Mouse (Mus musculus): ENCODE data around the gene Vmn1r179. TPM values are rescaled to one million over a fixed set of nuclear protein-coding genes. Genes with fewer than 3 reads are reported as not detected.
"Not testable (repeated sequence)": the region's sequence is repeated elsewhere in the genome, so short reads cannot be mapped to it uniquely, and the experiment has no call there.

Vmn1r179 gene
- total RNA-seq (2021): not detected in 2 replicates
- long read RNA-seq: 0 reads

- no peak for DNase-seq
Measured at GRCm38 (mm10) chr7:23926678-23927077, at the start of gene Vmn1r179. TSS of gene Vmn1r179 (plus strand) at chr7:23926978.

- no peak for DNase-seq
Measured at GRCm38 (mm10) chr7:23891709-23892108, 35.1 kb upstream of the Vmn1r179 start, which contains the start of gene Vmn1r178. TSS of gene Vmn1r178 (plus strand) at chr7:23892009.

GRCm38 (mm10) chr7:23950332-23950731 is 23.6 kb downstream of the Vmn1r179 start, which contains the start of gene Vmn1r180:
TSS of gene Vmn1r180 (plus strand) at chr7:23950632.
- no peak for DNase-seq

- not testable (repeated sequence) for DNase-seq
Measured at GRCm38 (mm10) chr7:23968044-23968443, 41.3 kb downstream of the Vmn1r179 start.

GRCm38 (mm10) chr7:23974315-23974714 is 47.5 kb downstream of the Vmn1r179 start, which contains the start of gene Vmn1r181:
TSS of gene Vmn1r181 (plus strand) at chr7:23974615.
- not testable (repeated sequence) for DNase-seq

Other genes with a start within 250 kb of the Vmn1r179 start
- gene Vmn1r173, start 226.3 kb upstream of the Vmn1r179 start, total RNA-seq (2021): not detected in 2 replicates
- not detected in 2 replicates for gene Vmn1r174, start 174.7 kb upstream of the Vmn1r179 start, total RNA-seq (2021)
- not detected in 2 replicates for gene Vmn1r175, start 116.3 kb upstream of the Vmn1r179 start, total RNA-seq (2021)
- not detected in 2 replicates for gene Vmn1r176, start 89.6 kb upstream of the Vmn1r179 start, total RNA-seq (2021)
- gene Vmn1r177, start 60.5 kb upstream of the Vmn1r179 start, total RNA-seq (2021): not detected in 2 replicates
- not detected in 2 replicates for gene Vmn1r178, start 35.0 kb upstream of the Vmn1r179 start, total RNA-seq (2021)
- not detected in 2 replicates for gene Vmn1r180, start 23.7 kb downstream of the Vmn1r179 start, total RNA-seq (2021)
- gene Vmn1r181, start 47.6 kb downstream of the Vmn1r179 start, total RNA-seq (2021): not detected in 2 replicates
- gene V1rd19, start 74.7 kb downstream of the Vmn1r179 start, total RNA-seq (2021): not detected in 2 replicates
- not detected in 2 replicates for gene Vmn1r183, start 126.3 kb downstream of the Vmn1r179 start, total RNA-seq (2021)
- gene Zfp180, start 154.9 kb downstream of the Vmn1r179 start, total RNA-seq (2021): 26.6 and 27.0 TPM in 2 replicates
- 5.4 and 6.1 TPM in 2 replicates for gene Zfp112, start 185.3 kb downstream of the Vmn1r179 start, total RNA-seq (2021)
- 11.1 and 11.3 TPM in 2 replicates for gene Zfp235, start 207.2 kb downstream of the Vmn1r179 start, total RNA-seq (2021)
- gene Zfp114, start 248.1 kb downstream of the Vmn1r179 start, total RNA-seq (2021): 0.29 and 0.58 TPM in 2 replicates

Measured in adrenal gland, postnatal 25 days (tissue).